Mouse (Mus musculus) ES-E14 (cell line): ENCODE measurements around the gene Dnmbp.

Experiments
- CHD2 ChIP-seq: IDR thresholded peaks from 2 replicates; pipeline ENCODE4 v1.6.1; 2014; ENCODE audit warnings: mild to moderate bottlenecking, low read depth, low read length, inconsistent platforms
- MAFK ChIP-seq: IDR thresholded peaks from 2 replicates; pipeline ENCODE4 v1.6.1; 2014; ENCODE audit warnings: mild to moderate bottlenecking, low read depth, low read length, inconsistent platforms; ENCODE audit not compliant: insufficient read depth

DNA sequence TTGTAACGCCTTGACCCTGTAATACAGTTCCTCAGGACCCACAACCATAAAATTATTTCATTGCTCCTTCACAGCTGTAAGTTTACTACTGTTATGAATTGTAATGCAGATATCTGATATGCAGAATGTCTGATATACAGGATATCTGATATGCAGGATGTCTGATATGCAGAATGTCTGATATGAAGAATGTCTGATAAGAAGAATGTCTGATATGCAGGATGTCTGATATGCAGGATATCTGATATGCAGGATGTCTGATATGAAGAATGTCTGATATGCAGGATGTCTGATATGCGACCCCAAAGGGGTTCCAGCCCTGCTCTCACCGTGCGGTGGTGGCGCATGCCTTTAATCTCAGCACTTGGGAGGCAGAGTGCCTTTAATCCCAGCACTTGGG, 42.0 kb upstream of the Dnmbp start:
- TF ChIP-seq CHD2 (no peak), MAFK (no peak)
